Mouse (Mus musculus): ENCODE results near the gene Pias1. TPM values are rescaled to one million over a fixed set of nuclear protein-coding genes. Genes with fewer than 3 reads are reported as not detected.
"Not testable (repeated sequence)": the region's sequence is repeated elsewhere in the genome, so short reads cannot be mapped to it uniquely, and the experiment has no call there.

Gene Pias1
- total RNA-seq, 2 experiments from 2014 or later = 66.0 to 68.6 TPM

GRCm38 (mm10) chr9:62881871-62882270, 105.9 kb downstream of the Pias1 start:
- intact Hi-C loops (cut with DNase I) = no loop called here
- Histone ChIP-seq H3K27ac (no peak overlapping the region), H3K4me3 (no peak overlapping the region)
- DNase-seq (ENCODE audit: extremely low spot score in 1 of 2, low spot score in 2 of 2) = no peak
- TF ChIP-seq CTCF (IDR thresholded peaks at IDR 0.05) = no peak; the same call in 1 of the 2 replicates

DNA sequence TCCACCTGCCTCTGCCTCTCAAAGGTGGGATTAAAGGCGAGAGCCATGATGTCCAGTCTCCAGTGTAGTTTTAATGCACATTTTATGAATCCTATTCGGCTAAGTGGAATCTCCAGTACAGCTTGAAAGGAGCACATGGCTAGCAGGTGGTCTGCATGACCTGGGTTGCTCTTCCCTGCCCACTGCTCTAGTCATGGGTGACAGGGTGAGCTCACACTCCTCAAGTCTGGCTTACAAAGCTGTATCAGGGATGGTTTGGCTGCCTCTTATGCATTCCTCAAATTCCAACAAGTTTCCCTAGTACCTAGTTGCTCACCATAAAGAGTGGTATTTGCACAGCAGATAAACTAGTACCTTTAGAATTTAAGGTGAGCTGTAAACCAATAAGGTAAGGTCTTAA, 109.9 kb downstream of the Pias1 start:
- Histone ChIP-seq H3K4me3 (no peak overlapping the region), H3K27ac (no peak overlapping the region)
- intact Hi-C loops (cut with DNase I) = no loop called here
- no peak for TF ChIP-seq CTCF (IDR thresholded peaks at IDR 0.05)
- no peak for DNase-seq (ENCODE audit: extremely low spot score in 1 of 2, low spot score in 2 of 2)

DNA sequence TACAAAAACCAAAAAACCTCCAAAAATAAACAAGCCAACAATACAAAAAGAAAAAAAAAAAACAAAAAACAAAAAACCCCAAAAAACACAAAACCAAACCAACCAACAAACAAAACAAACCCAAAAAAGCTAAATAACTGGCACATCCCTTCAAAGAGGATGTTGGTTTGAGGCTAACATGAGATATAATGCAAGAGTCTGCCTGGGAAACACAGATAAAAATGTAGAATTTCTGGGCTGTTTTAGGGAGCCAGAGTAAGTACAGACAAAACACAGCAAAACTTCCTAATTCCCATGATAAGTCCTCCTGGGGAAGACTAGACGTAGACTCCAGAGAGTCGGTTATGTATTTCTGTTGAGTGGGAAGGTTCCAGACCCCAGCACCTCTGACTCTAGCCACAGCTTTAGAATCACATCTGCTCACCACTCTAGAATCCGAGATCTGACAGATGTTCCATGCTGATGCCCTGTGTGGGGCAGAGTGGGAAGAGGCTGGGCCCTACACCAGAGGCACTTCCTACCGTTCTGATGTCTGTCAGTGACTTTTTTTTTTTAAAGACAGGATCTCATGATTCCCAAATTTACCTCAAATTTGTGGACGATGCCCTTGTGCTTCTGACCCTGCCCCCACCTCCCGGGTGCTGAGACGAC, 110.6 kb downstream of the Pias1 start:
- Histone ChIP-seq H3K4me3 (no peak overlapping the region), H3K27ac (no peak overlapping the region)
- intact Hi-C loops (cut with DNase I) = no loop called here
- no peak for DNase-seq (ENCODE audit: extremely low spot score in 1 of 2, low spot score in 2 of 2)
- TF ChIP-seq CTCF (IDR thresholded peaks at IDR 0.05) = no peak

GRCm38 (mm10) chr9:62870728-62871127, 117.0 kb downstream of the Pias1 start:
- DNase-seq (ENCODE audit: extremely low spot score in 1 of 2, low spot score in 2 of 2) = no peak
- intact Hi-C loops (cut with DNase I) = no loop called here
- TF ChIP-seq CTCF (IDR thresholded peaks at IDR 0.05) = no peak
- H3K4me3 ChIP-seq = no peak overlapping the region
- no peak overlapping the region for H3K27ac ChIP-seq

GRCm38 (mm10) chr9:62869236-62869635, 118.5 kb downstream of the Pias1 start:
- H3K27ac ChIP-seq; H3K4me3 ChIP-seq; intact Hi-C loops (cut with DNase I); DNase-seq (ENCODE audit: extremely low spot score in 1 of 2, low spot score in 2 of 2): not testable (repeated sequence)

DNA sequence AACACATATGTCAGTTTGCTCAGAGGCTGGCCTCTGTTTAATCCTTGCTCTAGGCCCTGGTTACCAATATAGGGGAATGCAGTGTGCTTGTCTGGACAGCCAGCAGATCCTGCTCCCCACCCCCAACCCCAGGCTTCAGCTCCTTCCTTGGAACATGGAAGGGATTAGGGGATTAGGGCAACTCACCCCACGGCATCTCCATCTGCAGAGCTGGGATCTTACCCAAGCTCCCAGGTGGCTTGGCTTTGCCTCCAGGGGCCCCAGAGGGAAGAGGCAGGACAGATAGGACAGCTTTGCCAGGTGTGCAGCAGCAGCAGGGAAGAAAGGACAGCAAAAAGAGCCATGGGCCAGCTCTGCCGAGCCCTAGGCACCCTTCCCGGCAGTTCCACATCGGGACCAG, 126.9 kb downstream of the Pias1 start:
- intact Hi-C loops (cut with DNase I) = no loop called here
- TF ChIP-seq CTCF (IDR thresholded peaks at IDR 0.05) = no peak
- no peak overlapping the region for H3K27ac ChIP-seq
- no peak overlapping the region for H3K4me3 ChIP-seq
- no peak for DNase-seq (ENCODE audit: extremely low spot score in 1 of 2, low spot score in 2 of 2)

DNA sequence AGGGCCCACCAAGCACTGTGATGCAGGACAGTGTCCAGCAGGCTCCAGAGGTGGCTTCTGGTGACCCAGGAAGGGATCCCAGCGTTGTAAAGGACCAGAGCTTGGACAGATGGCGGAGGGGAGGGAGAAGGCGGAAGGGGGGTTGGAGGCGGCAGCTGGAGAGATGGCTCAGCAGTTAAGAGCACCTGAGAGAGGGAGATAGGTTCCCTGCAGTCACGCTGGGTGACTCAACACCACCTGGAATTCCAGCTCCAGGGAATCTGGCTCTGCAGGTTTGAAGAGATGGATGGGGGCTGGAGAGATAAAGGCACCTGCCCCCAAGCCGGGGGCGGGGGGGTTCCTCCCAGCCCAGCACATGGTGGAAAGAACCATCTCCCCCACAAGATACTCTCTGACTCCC, 127.6 kb downstream of the Pias1 start:
- H3K4me3 ChIP-seq; DNase-seq (ENCODE audit: extremely low spot score in 1 of 2, low spot score in 2 of 2); H3K27ac ChIP-seq; intact Hi-C loops (cut with DNase I): not testable (repeated sequence)

GRCm38 (mm10) chr9:62858266-62859019, 129.3 kb downstream of the Pias1 start:
- Histone ChIP-seq H3K27ac (no peak overlapping the region), H3K4me3 (no peak overlapping the region)
- TF ChIP-seq CTCF (IDR thresholded peaks at IDR 0.05) = no peak
- intact Hi-C loops (cut with DNase I) = no loop called here
- DNase-seq (ENCODE audit: extremely low spot score in 1 of 2, low spot score in 2 of 2) = no peak

DNA sequence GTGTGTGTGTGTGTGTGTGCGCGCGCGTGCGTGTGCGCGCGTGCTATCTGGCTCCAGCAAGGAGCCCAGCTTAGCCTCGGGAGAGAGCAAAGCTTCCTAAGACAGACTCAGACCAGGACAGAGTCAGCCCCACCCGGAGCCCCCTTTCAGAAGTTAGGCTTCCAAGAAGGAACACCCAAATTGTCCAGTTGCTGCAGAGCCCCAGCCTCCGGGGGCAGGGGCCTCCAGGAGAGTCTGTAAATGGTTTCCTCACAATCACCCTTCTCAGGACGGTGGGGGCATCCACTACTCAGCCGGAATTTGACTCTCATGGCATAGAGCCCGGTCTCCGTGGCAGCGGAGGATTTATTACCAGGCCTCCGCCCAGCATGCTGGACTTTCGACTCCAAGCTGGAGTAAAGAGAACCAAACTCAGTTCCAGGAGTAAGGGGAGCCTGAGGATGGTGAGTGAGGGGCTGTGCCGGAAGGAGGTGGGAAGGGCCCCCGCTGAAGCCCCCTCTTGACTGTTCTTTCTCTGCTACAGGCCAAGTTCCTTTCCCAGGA, 129.9 kb downstream of the Pias1 start, which contains the start of gene Calml4:
Gene Calml4 (plus strand): TSS at position 362 of the 543 bp plus-strand sequence.
- DNase-seq (ENCODE audit: extremely low spot score in 1 of 2, low spot score in 2 of 2) = no peak
- no peak within 1 kb of the TSS for H3K27ac ChIP-seq
- H3K4me3 ChIP-seq = no peak within 1 kb of the TSS
- intact Hi-C loops (cut with DNase I) = no loop called here
- no peak for TF ChIP-seq CTCF (IDR thresholded peaks at IDR 0.05)

DNA sequence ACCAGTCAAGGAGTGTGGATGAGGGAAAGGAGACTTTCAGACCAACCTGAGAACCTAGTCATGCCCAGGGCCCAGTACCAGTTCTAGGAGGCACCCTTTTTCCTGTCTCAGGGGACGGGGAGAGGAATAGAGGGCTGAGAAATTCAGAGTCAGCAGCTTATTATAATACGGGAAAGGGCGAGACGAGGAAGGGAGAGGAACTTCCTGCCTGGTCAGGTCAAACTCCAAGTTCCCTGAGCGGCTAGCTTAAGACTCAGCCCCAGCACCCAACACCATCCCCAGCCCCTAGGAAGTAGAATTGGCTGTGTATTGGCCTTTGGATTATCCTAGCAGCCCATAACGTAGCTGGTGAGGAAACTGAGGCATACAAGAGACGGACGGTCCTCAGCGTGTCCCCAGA, 130.5 kb downstream of the Pias1 start:
- no peak for DNase-seq (ENCODE audit: extremely low spot score in 1 of 2, low spot score in 2 of 2)
- Histone ChIP-seq H3K27ac (no peak overlapping the region), H3K4me3 (no peak overlapping the region)
- intact Hi-C loops (cut with DNase I) = no loop called here
- TF ChIP-seq CTCF (IDR thresholded peaks at IDR 0.05) = no peak

GRCm38 (mm10) chr9:62854483-62854882, 133.2 kb downstream of the Pias1 start:
- Histone ChIP-seq H3K4me3 (no peak overlapping the region), H3K27ac (no peak overlapping the region)
- no peak for TF ChIP-seq CTCF (IDR thresholded peaks at IDR 0.05)
- intact Hi-C loops (cut with DNase I) = no loop called here
- no peak for DNase-seq (ENCODE audit: extremely low spot score in 1 of 2, low spot score in 2 of 2)

GRCm38 (mm10) chr9:62851571-62851970, 136.2 kb downstream of the Pias1 start:
- no peak for DNase-seq (ENCODE audit: extremely low spot score in 1 of 2, low spot score in 2 of 2)
- Histone ChIP-seq H3K4me3 (no peak overlapping the region), H3K27ac (no peak overlapping the region)
- intact Hi-C loops (cut with DNase I) = no loop called here
- no peak for TF ChIP-seq CTCF (IDR thresholded peaks at IDR 0.05)

Data from left cerebral cortex, adult 2 months (tissue).